In the genomic region with DNA sequence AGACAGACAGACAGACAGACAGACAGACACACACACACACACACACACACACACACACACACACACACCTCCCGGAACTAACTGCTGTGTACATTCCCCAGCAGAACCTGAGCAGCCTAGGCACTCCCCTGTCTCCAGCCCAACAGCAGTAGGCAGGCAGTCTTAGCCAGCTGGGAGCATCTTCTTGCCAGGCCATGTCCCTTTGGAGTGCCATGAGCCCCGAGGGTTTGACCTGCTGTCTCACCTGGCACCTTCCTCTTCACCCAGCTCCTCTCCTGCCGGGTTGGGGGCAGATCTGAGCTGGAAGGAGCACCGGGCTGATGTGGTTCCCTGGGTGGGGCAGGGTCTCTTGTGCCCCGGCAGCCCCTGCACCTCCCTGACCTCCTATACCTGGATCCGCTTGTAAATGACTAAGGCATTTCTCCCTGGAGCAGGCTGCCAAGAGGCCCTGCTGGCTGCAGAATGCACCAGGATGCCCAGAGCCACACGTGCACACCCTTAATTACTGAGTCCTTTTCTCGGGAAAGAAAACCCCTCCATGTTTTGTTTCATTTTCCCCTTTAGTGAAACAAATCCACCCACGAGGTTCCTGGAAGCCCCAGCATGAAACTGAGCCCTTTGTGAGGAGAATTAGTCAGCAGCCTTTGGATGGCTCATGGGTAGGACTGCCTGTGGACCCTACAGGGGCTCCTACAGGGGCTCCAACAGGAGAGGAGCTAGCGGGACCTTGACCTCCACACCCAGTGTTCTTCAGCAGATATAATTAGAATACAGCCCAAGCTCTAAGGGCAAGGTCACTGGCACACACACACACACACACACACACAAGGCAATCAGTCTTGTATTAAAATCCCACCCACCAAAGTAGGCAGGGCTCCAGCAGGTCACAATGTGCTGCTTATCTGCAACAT, we compare ENCODE assay signal across 16 mouse cellular contexts. TPM values are rescaled to one million over a fixed set of nuclear protein-coding genes. Genes with fewer than 3 reads are reported as not detected.
DNase-seq lines count a peak whose midpoint lies in the region; ATAC-seq and TF ChIP-seq lines count a peak whose summit lies in the region.
"Had no signal": no experiment of that assay in that cellular context is flagged by ENCODE, and none has a peak within 500 bp of the region (broad histone marks: within the 10 kb centered on the region; RNA-seq: fewer than 3 reads in every experiment).

No protein-coding gene starts in this region.

- peaks cover 29% of the 10 kb centered on the region for H3K27me3 ChIP-seq in forebrain, embryonic 10.5 days (ENCODE audit: poor library complexity, severe bottlenecking)
- no peaks in the 10 kb centered on the region for H3K27me3 ChIP-seq in forebrain, embryonic 11.5 days (ENCODE audit: control insufficient read depth, insufficient read depth, low read length)
- peaks cover 8% of the 10 kb centered on the region; the same call in 1 of the 2 replicates for H3K27me3 ChIP-seq in midbrain, embryonic 13.5 days
- no peaks in the 10 kb centered on the region for H3K27me3 ChIP-seq in midbrain, embryonic 15.5 days (replicated peaks)
- no peaks in the 10 kb centered on the region for H3K27me3 ChIP-seq in intestine, embryonic 15.5 days (replicated peaks)
- H3K27me3 ChIP-seq in stomach, postnatal 0 days (ENCODE audit: control insufficient read depth, insufficient read depth, low read length), result no peaks in the 10 kb centered on the region
- H3K27me3 ChIP-seq in lung, postnatal 0 days (replicated peaks; ENCODE audit: insufficient read depth, low read length), result no peaks in the 10 kb centered on the region
- H3K27me3 ChIP-seq: limb, embryonic 15.5 days; lung, embryonic 15.5 days; Patski had no signal

- H3K9ac ChIP-seq in forebrain, embryonic 11.5 days (ENCODE audit: low read length), result no peak overlapping the region
- peak overlapping the region; percentile 40; the same call in 1 of the 2 replicates for H3K9ac ChIP-seq in midbrain, embryonic 13.5 days (replicated peaks)
- H3K9ac ChIP-seq in midbrain, embryonic 15.5 days, result no peak overlapping the region
- no peak overlapping the region for H3K9ac ChIP-seq in intestine, embryonic 15.5 days
- peak overlapping the region; percentile 13; the same call in 1 of the 2 replicates for H3K9ac ChIP-seq in stomach, postnatal 0 days (ENCODE audit: low read length)
- H3K9ac ChIP-seq in lung, postnatal 0 days (replicated peaks; ENCODE audit: low read depth), result no peak overlapping the region
- H3K9ac ChIP-seq: limb, embryonic 15.5 days; lung, embryonic 15.5 days; midbrain, embryonic 12.5 days had no signal

- peaks cover 72% of the 10 kb centered on the region for H3K4me1 ChIP-seq in forebrain, embryonic 10.5 days
- H3K4me1 ChIP-seq in forebrain, embryonic 11.5 days (replicated peaks; ENCODE audit: control insufficient read depth, insufficient read depth, low read length), result peaks cover 6% of the 10 kb centered on the region; the same call in 1 of the 2 replicates
- H3K4me1 ChIP-seq in midbrain, embryonic 13.5 days (replicated peaks), result peaks cover 33% of the 10 kb centered on the region
- H3K4me1 ChIP-seq in midbrain, embryonic 15.5 days, result peaks cover 19% of the 10 kb centered on the region
- peaks cover 62% of the 10 kb centered on the region for H3K4me1 ChIP-seq in intestine, embryonic 15.5 days (replicated peaks)
- H3K4me1 ChIP-seq in stomach, postnatal 0 days (replicated peaks; ENCODE audit: control insufficient read depth, insufficient read depth), result peaks cover 9% of the 10 kb centered on the region
- peaks cover 5% of the 10 kb centered on the region for H3K4me1 ChIP-seq in lung, postnatal 0 days (ENCODE audit: insufficient read depth, low read depth, low read length)

- no peak overlapping the region for H3K4me3 ChIP-seq in forebrain, embryonic 10.5 days
- no peak overlapping the region for H3K4me3 ChIP-seq in forebrain, embryonic 11.5 days (ENCODE audit: low read depth, low read length)
- no peak overlapping the region for H3K4me3 ChIP-seq in midbrain, embryonic 13.5 days (replicated peaks)
- H3K4me3 ChIP-seq in midbrain, embryonic 15.5 days, result no peak overlapping the region
- H3K4me3 ChIP-seq in intestine, embryonic 15.5 days (replicated peaks), result no peak overlapping the region
- H3K4me3 ChIP-seq in stomach, postnatal 0 days (ENCODE audit: low read depth, low read length), result no peak overlapping the region
- H3K4me3 ChIP-seq in lung, postnatal 0 days (ENCODE audit: low read depth, low read length), result no peak overlapping the region
- H3K4me3 ChIP-seq: limb, embryonic 15.5 days; lung, embryonic 15.5 days; midbrain, embryonic 12.5 days had no signal

- H3K36me3 ChIP-seq in forebrain, embryonic 10.5 days (replicated peaks), result no peaks in the 10 kb centered on the region
- H3K36me3 ChIP-seq in forebrain, embryonic 11.5 days (ENCODE audit: control insufficient read depth, insufficient read depth, low read length), result no peaks in the 10 kb centered on the region
- no peaks in the 10 kb centered on the region for H3K36me3 ChIP-seq in midbrain, embryonic 13.5 days
- H3K36me3 ChIP-seq in midbrain, embryonic 15.5 days (replicated peaks), result no peaks in the 10 kb centered on the region
- no peaks in the 10 kb centered on the region for H3K36me3 ChIP-seq in intestine, embryonic 15.5 days
- no peaks in the 10 kb centered on the region for H3K36me3 ChIP-seq in stomach, postnatal 0 days (ENCODE audit: control insufficient read depth, insufficient read depth, low read length)
- no peaks in the 10 kb centered on the region for H3K36me3 ChIP-seq in lung, postnatal 0 days (ENCODE audit: insufficient read depth, low read length)
- H3K36me3 ChIP-seq: limb, embryonic 15.5 days; lung, embryonic 15.5 days; midbrain, embryonic 12.5 days had no signal

- H3K27ac ChIP-seq in forebrain, embryonic 10.5 days, result peak overlapping the region; percentile 36; the same call in 1 of the 2 replicates
- H3K27ac ChIP-seq in forebrain, embryonic 11.5 days (ENCODE audit: low read depth, low read length), result no peak overlapping the region
- H3K27ac ChIP-seq in midbrain, embryonic 13.5 days, result no peak overlapping the region
- H3K27ac ChIP-seq in midbrain, embryonic 15.5 days, result no peak overlapping the region
- peak overlapping the region; percentile 44 for H3K27ac ChIP-seq in intestine, embryonic 15.5 days
- H3K27ac ChIP-seq in stomach, postnatal 0 days (replicated peaks), result peak overlapping the region; percentile 53
- H3K27ac ChIP-seq in lung, postnatal 0 days (ENCODE audit: low read length), result no peak overlapping the region
- H3K27ac ChIP-seq: limb, embryonic 15.5 days; lung, embryonic 15.5 days; midbrain, embryonic 12.5 days had no signal

- no peak for TF ChIP-seq EP300 in stomach, postnatal 0 days (optimal IDR thresholded peaks at IDR 0.05)
- TF ChIP-seq EP300 in lung, postnatal 0 days (IDR thresholded peaks at IDR 0.05), result no peak

- no peak for ATAC-seq in forebrain, embryonic 11.5 days (replicated peaks; ENCODE audit: low FRiP score)
- ATAC-seq in midbrain, embryonic 13.5 days, result no peak
- no peak for ATAC-seq in midbrain, embryonic 15.5 days (replicated peaks)
- peak; percentile 55; the same call in 1 of the 2 replicates for ATAC-seq in intestine, embryonic 15.5 days
- no peak for ATAC-seq in stomach, postnatal 0 days (ENCODE audit: low FRiP score, low TSS enrichment)
- ATAC-seq in lung, postnatal 0 days, result no peak
- ATAC-seq: Patski had no signal

- DNase-seq in forebrain, embryonic 10.5 days (ENCODE audit: extremely low spot score, low spot score), result no peak
- no peak for DNase-seq in forebrain, embryonic 11.5 days (ENCODE audit: low spot score)
- no peak for DNase-seq in stomach, postnatal 0 days (ENCODE audit: low spot score)
- no peak for DNase-seq in lung, postnatal 0 days (ENCODE audit: low spot score)
- DNase-seq in lung, postnatal 25 days (ENCODE audit: low spot score), result no peak
- DNase-seq: kidney, adult 2 months; layer of hippocampus, adult 9-11 months; spleen, adult 18-20 months; thymus, adult 18-20 months had no signal

- 50% methylated on average over 10 of the region's 10 CpGs for WGBS in forebrain, embryonic 10.5 days
- 51% methylated on average over 10 of the region's 10 CpGs for WGBS in forebrain, embryonic 11.5 days
- WGBS in midbrain, embryonic 13.5 days, result 54% methylated on average over 10 of the region's 10 CpGs
- WGBS in midbrain, embryonic 15.5 days, result 57% methylated on average over 10 of the region's 10 CpGs
- WGBS in intestine, embryonic 15.5 days, result 30% methylated on average over 10 of the region's 10 CpGs
- WGBS in stomach, postnatal 0 days, result 41% methylated on average over 10 of the region's 10 CpGs
- 47% methylated on average over 10 of the region's 10 CpGs for WGBS in lung, postnatal 0 days

- H3K9me3 ChIP-seq in forebrain, embryonic 10.5 days, result no peaks in the 10 kb centered on the region
- H3K9me3 ChIP-seq in forebrain, embryonic 11.5 days (ENCODE audit: control insufficient read depth, low read length), result no peaks in the 10 kb centered on the region
- H3K9me3 ChIP-seq in midbrain, embryonic 13.5 days, result no peaks in the 10 kb centered on the region
- H3K9me3 ChIP-seq in midbrain, embryonic 15.5 days, result no peaks in the 10 kb centered on the region
- H3K9me3 ChIP-seq in intestine, embryonic 15.5 days, result no peaks in the 10 kb centered on the region
- no peaks in the 10 kb centered on the region for H3K9me3 ChIP-seq in stomach, postnatal 0 days (ENCODE audit: control insufficient read depth, low read length)
- no peaks in the 10 kb centered on the region for H3K9me3 ChIP-seq in lung, postnatal 0 days (ENCODE audit: low read length)
- H3K9me3 ChIP-seq: limb, embryonic 15.5 days; lung, embryonic 15.5 days; midbrain, embryonic 12.5 days had no signal

- H3K4me2 ChIP-seq in forebrain, embryonic 11.5 days (ENCODE audit: low read depth, low read length, severe bottlenecking), result no peak overlapping the region
- no peak overlapping the region for H3K4me2 ChIP-seq in midbrain, embryonic 13.5 days (replicated peaks)
- H3K4me2 ChIP-seq in midbrain, embryonic 15.5 days, result no peak overlapping the region
- peak overlapping the region; percentile 28 for H3K4me2 ChIP-seq in intestine, embryonic 15.5 days (replicated peaks)
- no peak overlapping the region for H3K4me2 ChIP-seq in stomach, postnatal 0 days (replicated peaks; ENCODE audit: low read depth)
- H3K4me2 ChIP-seq in lung, postnatal 0 days (replicated peaks; ENCODE audit: low read depth, low read length), result no peak overlapping the region
- H3K4me2 ChIP-seq: limb, embryonic 15.5 days; lung, embryonic 15.5 days; midbrain, embryonic 12.5 days had no signal

- TF ChIP-seq CTCF in stomach, postnatal 0 days (IDR thresholded peaks at IDR 0.05; ENCODE audit: low read depth), result no peak
- no peak for TF ChIP-seq CTCF in lung, postnatal 0 days (IDR thresholded peaks at IDR 0.05)

RNA-seq across cellular contexts. Expression of gene Spsb1, which starts 11.8 kb away (rescaled TPM):
- polyA plus RNA-seq in forebrain, embryonic 10.5 days (2016; fragmentation: Nextera tagmentation; extraction: Ambion mirVana), result 9.0 and 11.2 TPM in 2 replicates
- polyA plus RNA-seq in forebrain, embryonic 11.5 days (2014; fragmentation: Nextera tagmentation; extraction: Ambion mirVana), result 7.5 and 7.8 TPM in 2 replicates
- polyA plus RNA-seq in midbrain, embryonic 13.5 days (2015; fragmentation: Nextera tagmentation; extraction: Ambion mirVana), result 4.0 and 4.8 TPM in 2 replicates
- 4.8 and 5.2 TPM in 2 replicates for polyA plus RNA-seq in midbrain, embryonic 15.5 days (2015; fragmentation: Nextera tagmentation; extraction: Ambion mirVana)
- polyA plus RNA-seq in intestine, embryonic 15.5 days (2015; fragmentation: Nextera tagmentation; extraction: Ambion mirVana), result 17.0 and 18.2 TPM in 2 replicates
- polyA plus RNA-seq in stomach, postnatal 0 days (2015; fragmentation: Nextera tagmentation; extraction: Ambion mirVana), result 10.0 and 13.1 TPM in 2 replicates
- polyA plus RNA-seq in lung, postnatal 0 days (2015; fragmentation: Nextera tagmentation; extraction: Ambion mirVana), result 14.6 and 19.2 TPM in 2 replicates

Comparison
In these comparisons a context has a peak if more than half of its experiments do, and no peak if none do; other contexts are left out.
1. H3K27ac ChIP-seq: peak in forebrain, embryonic 10.5 days (single experiment), intestine, embryonic 15.5 days (single experiment) and stomach, postnatal 0 days (single experiment); none in forebrain, embryonic 11.5 days (single experiment), midbrain, embryonic 13.5 days (single experiment), midbrain, embryonic 15.5 days (single experiment) and lung, postnatal 0 days (single experiment).
2. H3K9ac ChIP-seq: peak in midbrain, embryonic 13.5 days (single experiment) and stomach, postnatal 0 days (single experiment); none in forebrain, embryonic 11.5 days (single experiment), midbrain, embryonic 15.5 days (single experiment), intestine, embryonic 15.5 days (single experiment) and lung, postnatal 0 days (single experiment).